Mouse (Mus musculus): ENCODE measurements around the gene St5.

DNA sequence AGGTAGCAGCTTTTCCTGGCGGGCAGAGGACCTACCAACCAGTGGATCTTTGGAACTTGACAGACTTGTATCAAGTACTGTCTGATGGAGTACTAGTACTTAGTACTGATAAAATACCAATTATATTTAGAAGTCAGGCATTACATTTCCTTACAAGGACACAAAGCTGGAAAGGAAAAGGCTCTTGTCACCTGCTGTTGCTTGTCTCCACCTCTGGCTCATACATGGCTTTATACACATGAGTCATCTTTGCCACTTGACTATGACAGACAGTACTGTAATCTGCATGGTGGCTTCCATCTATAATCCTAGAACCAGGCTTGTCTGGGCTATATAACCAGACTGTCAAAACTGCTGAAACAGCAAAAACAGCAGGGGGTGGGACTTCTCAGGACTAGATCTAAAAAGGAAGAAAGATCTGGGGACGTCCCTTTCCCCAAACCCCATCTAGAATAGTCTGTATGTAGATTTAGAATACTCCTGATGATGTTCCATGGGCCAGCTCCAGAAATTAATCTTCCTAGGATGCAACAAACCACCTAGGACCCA lies 10.1 kb upstream of the St5 start:
- TF ChIP-seq MYC (IDR thresholded peaks at IDR 0.05; ENCODE audit: low read depth, low read length) (no peak), RCOR1 (IDR thresholded peaks at IDR 0.05; ENCODE audit: low read depth, low read length) (no peak), MAX (IDR thresholded peaks at IDR 0.05; ENCODE audit: low read length) (no peak), ZMIZ1 (IDR thresholded peaks at IDR 0.05; ENCODE audit: low read depth, low read length) (no peak), MAFK (IDR thresholded peaks at IDR 0.05; ENCODE audit: borderline replicate concordance, low read depth, low read length) (peak; percentile 89), USF1 (IDR thresholded peaks at IDR 0.05; ENCODE audit: low read depth, low read length) (no peak), SIN3A (IDR thresholded peaks at IDR 0.05; ENCODE audit: low read length) (no peak), BHLHE40 (IDR thresholded peaks at IDR 0.05; ENCODE audit: borderline replicate concordance, low read depth, low read length) (no peak), POLR2A (IDR thresholded peaks at IDR 0.05; ENCODE audit: control insufficient read depth in 1 of 2, insufficient read depth in 1 of 2, low read depth in 1 of 2, low read length in 2 of 2, poor library complexity in 1 of 2) (no peak), TAL1 (IDR thresholded peaks at IDR 0.05; ENCODE audit: low read length) (no peak), CTCF (IDR thresholded peaks at IDR 0.05 in 2 of 3, conservative IDR thresholded peaks at IDR 0.05 in 1 of 3; ENCODE audit: control insufficient read depth in 1 of 3, insufficient read depth in 1 of 3, low read depth in 2 of 3, low read length in 3 of 3, poor library complexity in 1 of 3, severe bottlenecking in 1 of 3) (no peak), CHD2 (IDR thresholded peaks at IDR 0.05; ENCODE audit: low read length) (no peak), EP300 (IDR thresholded peaks at IDR 0.05; ENCODE audit: low read depth in 1 of 2, low read length in 2 of 2) (no peak)
